Mouse (Mus musculus) testis, adult 2 months (tissue): ENCODE measurements around the gene Dus2.

Source experiments
- CTCF ChIP-seq: fragments of 200-500 bp; IDR thresholded peaks from 2 replicates; pipeline ENCODE4 v1.5.1; 2012; ENCODE audit warnings: low read depth, mild to moderate bottlenecking, inconsistent platforms, low read length, moderate library complexity; ENCODE audit not compliant: control insufficient read depth, insufficient read depth, insufficient replicate concordance
- POLR2A ChIP-seq: fragments of 200-500 bp; IDR thresholded peaks from 2 replicates; pipeline ENCODE4 v1.6.1; 2012; ENCODE audit warnings: low read depth, mild to moderate bottlenecking, inconsistent platforms, low read length, moderate library complexity; ENCODE audit not compliant: control insufficient read depth

GRCm38 (mm10) chr8:106059613-106060371 lies 68.7 kb downstream of the Dus2 start:
- TF ChIP-seq CTCF (no peak), POLR2A (no peak)
